Mouse (Mus musculus) limb, embryonic 12.5 days (tissue): ENCODE data around the gene Skida1. TPM values are rescaled to one million over a fixed set of nuclear protein-coding genes. Genes with fewer than 3 reads are reported as not detected.

Source experiments
- ATAC-seq: fragments of 200-750 bp; cut with Nextera tagmentation; 2 replicates; pipeline ENCODE4 v1.8.0; 2017; ENCODE audit warnings: low read depth, moderate TSS enrichment; ENCODE audit not compliant: insufficient number of reproducible peaks, insufficient read depth, low FRiP score, low TSS enrichment
- H3K27ac ChIP-seq: fragments of 300-500 bp; sonication (generic); 2 replicates; pipeline ENCODE4 v1.5.1; 2016; ENCODE audit warnings: mild to moderate bottlenecking, moderate library complexity
- H3K27me3 ChIP-seq: fragments of 300-500 bp; sonication (generic); 2 replicates; pipeline ENCODE4 v1.6.1; 2016; ENCODE audit warnings: mild to moderate bottlenecking, moderate library complexity
- H3K36me3 ChIP-seq: fragments of 300-500 bp; sonication (generic); 2 replicates; pipeline ENCODE4 v1.6.1; 2016; ENCODE audit warnings: mild to moderate bottlenecking, moderate library complexity
- H3K4me1 ChIP-seq: fragments of 300-500 bp; sonication (generic); replicated peaks from 2 replicates; pipeline ENCODE4 v1.6.1; 2016
- H3K4me2 ChIP-seq: fragments of 300-500 bp; sonication (generic); 2 replicates; pipeline ENCODE4 v1.6.1; 2016; ENCODE audit warnings: mild to moderate bottlenecking, moderate library complexity
- H3K4me3 ChIP-seq: fragments of 300-500 bp; sonication (generic); replicated peaks from 2 replicates; pipeline ENCODE4 v1.5.1; 2016; ENCODE audit warnings: mild to moderate bottlenecking
- H3K9ac ChIP-seq: fragments of 300-500 bp; sonication (generic); replicated peaks from 2 replicates; pipeline ENCODE4 v1.6.1; 2016; ENCODE audit warnings: mild to moderate bottlenecking, moderate library complexity
- H3K9me3 ChIP-seq: fragments of 300-500 bp; sonication (generic); 2 replicates; pipeline ENCODE4 v1.6.1; 2016; ENCODE audit warnings: mild to moderate bottlenecking, moderate library complexity
- WGBS: fragments of 180-500 bp; shearing (Covaris S2); methylation state at CpG from one replicate; pipeline ENCODE4 v1.1.7; 2016; 5-methylcytosine and 5-hydroxymethylcytosine counted together
- polyA plus RNA-seq: library from polyadenylated mRNA; unstranded; fragments of >200 nt; fragmentation: Nextera tagmentation; extraction: Ambion mirVana; gene quantifications from 2 replicates; pipeline ENCODE4 v1.2.1, GENCODE M21; 2016

Gene Skida1
- polyA plus RNA-seq, 1 experiment from 2014 or later = 14.0 TPM

DNA sequence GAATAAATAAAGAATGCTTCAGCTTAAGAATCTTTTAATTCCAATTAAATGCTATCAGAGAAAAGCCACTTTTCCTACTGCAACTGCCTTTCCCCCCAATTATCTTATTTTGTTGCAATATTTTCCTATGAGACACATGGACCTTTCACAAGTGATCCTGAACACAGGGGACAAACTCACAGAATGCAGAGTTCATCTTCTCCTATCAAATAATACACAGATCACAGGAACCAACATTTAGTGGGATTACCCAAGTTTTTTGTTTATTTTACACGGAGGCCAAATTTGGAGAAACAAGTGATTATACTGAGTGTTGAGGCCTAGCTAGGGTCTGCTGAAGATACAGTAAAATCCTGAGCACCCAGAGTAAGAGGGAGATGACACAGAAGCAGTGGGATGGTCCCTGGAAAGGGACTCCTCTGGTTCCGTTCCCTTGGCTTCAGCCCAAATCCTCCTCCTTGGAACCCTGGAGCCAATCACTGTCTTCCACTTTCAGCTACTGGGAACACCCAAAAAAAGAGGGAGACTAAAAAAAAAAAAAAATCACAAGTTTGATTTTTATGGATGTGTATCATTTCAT, 5.2 kb upstream of the Skida1 start:
- 25% methylated on average over 2 of the region's 2 CpGs for WGBS
- peak overlapping the region; percentile 26; the same call in 1 of the 2 replicates for H3K27ac ChIP-seq
- no peaks in the 10 kb centered on the region for H3K9me3 ChIP-seq
- no peak overlapping the region for H3K4me3 ChIP-seq
- H3K9ac ChIP-seq = 0 out of 2 replicates have a peak overlapping the region, but pooled peaks have one; percentile 18
- H3K4me2 ChIP-seq = no peak overlapping the region; the same call in 1 of the 2 replicates
- no peak for ATAC-seq
- no peaks in the 10 kb centered on the region for H3K36me3 ChIP-seq
- H3K4me1 ChIP-seq = peaks cover 50% of the 10 kb centered on the region
- no peaks in the 10 kb centered on the region for H3K27me3 ChIP-seq

- no peaks in the 10 kb centered on the region for H3K9me3 ChIP-seq
- H3K27me3 ChIP-seq = no peaks in the 10 kb centered on the region
- WGBS = 52% methylated on average over 1 of the region's 1 CpGs
- no peaks in the 10 kb centered on the region for H3K36me3 ChIP-seq
- H3K4me3 ChIP-seq = no peak overlapping the region
- no peak for ATAC-seq
- H3K9ac ChIP-seq = no peak overlapping the region
- no peak overlapping the region for H3K4me2 ChIP-seq
- H3K4me1 ChIP-seq = peaks cover 47% of the 10 kb centered on the region
- H3K27ac ChIP-seq = no peak overlapping the region
These were observed 4.5 kb upstream of the Skida1 start for GRCm38 (mm10) chr2:18053243-18053950.

GRCm38 (mm10) chr2:18052581-18052980, 3.7 kb upstream of the Skida1 start:
- no peak overlapping the region for H3K4me3 ChIP-seq
- no peak overlapping the region for H3K27ac ChIP-seq
- peaks cover 43% of the 10 kb centered on the region for H3K4me1 ChIP-seq
- no peak for ATAC-seq
- H3K9ac ChIP-seq = no peak overlapping the region
- H3K9me3 ChIP-seq = no peaks in the 10 kb centered on the region
- WGBS = 47% methylated on average over 3 of the region's 3 CpGs
- no peaks in the 10 kb centered on the region for H3K27me3 ChIP-seq
- no peak overlapping the region for H3K4me2 ChIP-seq
- no peaks in the 10 kb centered on the region for H3K36me3 ChIP-seq

DNA sequence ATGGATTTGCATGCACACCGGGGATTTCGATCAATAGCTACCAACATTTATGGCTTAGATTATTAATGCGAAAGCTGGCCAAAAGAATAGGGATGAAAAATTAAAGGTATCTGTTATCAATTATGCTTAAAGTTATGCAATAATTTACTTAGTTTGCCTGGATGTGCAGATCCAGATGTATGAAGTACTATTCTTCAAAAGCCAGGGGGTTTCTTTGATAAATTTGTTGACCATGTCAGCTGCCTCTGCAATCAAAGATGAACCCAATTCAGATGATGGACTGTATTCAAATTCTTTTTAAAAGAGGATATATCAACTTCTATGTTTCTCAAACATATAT, 3.0 kb upstream of the Skida1 start:
- no peaks in the 10 kb centered on the region for H3K9me3 ChIP-seq
- H3K36me3 ChIP-seq = no peaks in the 10 kb centered on the region
- peaks cover 43% of the 10 kb centered on the region for H3K4me1 ChIP-seq
- H3K4me2 ChIP-seq = peak overlapping the region; percentile 89
- peak overlapping the region; percentile 52; the same call in 1 of the 2 replicates for H3K9ac ChIP-seq
- H3K4me3 ChIP-seq = no peak overlapping the region
- no peak overlapping the region for H3K27ac ChIP-seq
- no peaks in the 10 kb centered on the region for H3K27me3 ChIP-seq
- ATAC-seq = no peak
- WGBS = 28% methylated on average over 3 of the region's 3 CpGs

GRCm38 (mm10) chr2:18051026-18051830, 2.4 kb upstream of the Skida1 start:
- Histone ChIP-seq H3K9ac (peak overlapping the region; percentile 55; the same call in 1 of the 2 replicates), H3K4me3 (peak overlapping the region; percentile 28), H3K27me3 (no peaks in the 10 kb centered on the region), H3K4me1 (peaks cover 43% of the 10 kb centered on the region), H3K4me2 (peak overlapping the region; percentile 89), H3K27ac (peak overlapping the region; percentile 100), H3K36me3 (no peaks in the 10 kb centered on the region), H3K9me3 (no peaks in the 10 kb centered on the region)
- WGBS = 12% methylated on average over 11 of the region's 11 CpGs
- ATAC-seq = no peak

DNA sequence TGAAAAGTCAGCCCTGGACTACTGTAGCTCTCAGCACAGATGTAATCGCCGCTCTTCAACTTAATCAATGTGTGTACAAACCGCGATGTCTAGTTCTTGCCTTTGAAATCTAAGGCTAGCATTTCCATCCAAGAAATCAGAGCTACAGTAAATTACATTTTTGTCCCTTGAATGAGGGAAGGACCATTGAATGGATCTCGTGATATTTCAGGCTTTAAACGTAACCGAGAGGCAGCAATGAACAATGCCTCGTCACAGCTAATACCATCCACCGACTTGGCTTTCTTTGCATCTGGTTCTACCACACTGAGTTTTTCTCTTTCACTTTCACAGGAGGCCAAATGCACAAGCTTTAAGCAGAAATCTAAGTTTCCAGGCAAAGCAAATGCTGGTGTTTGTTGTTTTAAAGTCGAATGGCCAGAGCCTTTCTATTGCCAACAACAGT, 1.7 kb upstream of the Skida1 start:
- Histone ChIP-seq H3K9me3 (no peaks in the 10 kb centered on the region), H3K4me2 (peak overlapping the region; percentile 89), H3K4me1 (peaks cover 43% of the 10 kb centered on the region), H3K36me3 (no peaks in the 10 kb centered on the region), H3K4me3 (peak overlapping the region; percentile 28), H3K27ac (peak overlapping the region; percentile 100), H3K27me3 (no peaks in the 10 kb centered on the region), H3K9ac (peak overlapping the region; percentile 55)
- no peak for ATAC-seq
- 8% methylated on average over 10 of the region's 10 CpGs for WGBS

- Histone ChIP-seq H3K4me1 (peaks cover 43% of the 10 kb centered on the region), H3K4me2 (peak overlapping the region; percentile 89), H3K4me3 (peak overlapping the region; percentile 99), H3K9ac (peak overlapping the region; percentile 100), H3K27me3 (no peaks in the 10 kb centered on the region), H3K36me3 (no peaks in the 10 kb centered on the region), H3K27ac (peak overlapping the region; percentile 100), H3K9me3 (no peaks in the 10 kb centered on the region)
- 6% methylated on average over 2 of the region's 2 CpGs for WGBS
- no peak for ATAC-seq
These were observed 1.2 kb upstream of the Skida1 start for GRCm38 (mm10) chr2:18050018-18050417.

DNA sequence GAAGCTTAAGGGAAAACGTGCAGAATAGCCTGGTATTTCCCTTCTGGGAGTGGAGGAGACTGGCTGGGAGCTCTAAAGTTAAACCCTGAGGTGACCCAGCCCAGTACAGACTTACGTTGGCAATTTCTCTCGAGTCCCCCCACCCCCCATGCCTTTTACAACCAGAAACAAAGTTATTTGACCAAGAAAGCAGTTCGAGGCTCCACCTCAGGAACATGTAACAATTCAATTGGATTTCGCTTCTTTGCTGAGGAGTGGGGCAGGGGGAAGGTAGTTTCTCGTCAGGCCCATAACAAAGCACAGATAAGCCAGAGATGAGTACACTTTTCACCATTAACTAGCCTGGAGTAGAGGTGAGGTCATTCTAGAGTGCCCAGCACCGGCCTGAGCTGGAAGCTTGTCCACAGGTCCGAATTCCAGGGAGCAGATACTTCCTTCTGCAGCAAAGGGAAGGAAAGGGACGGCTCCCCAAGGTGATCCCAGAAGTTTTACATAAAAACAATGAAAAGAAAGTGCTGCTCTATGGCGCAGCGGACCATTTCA, 499 bp upstream of the Skida1 start:
- 6% methylated on average over 11 of the region's 11 CpGs for WGBS
- ATAC-seq = peak; percentile 35; the same call in 1 of the 2 replicates

DNA sequence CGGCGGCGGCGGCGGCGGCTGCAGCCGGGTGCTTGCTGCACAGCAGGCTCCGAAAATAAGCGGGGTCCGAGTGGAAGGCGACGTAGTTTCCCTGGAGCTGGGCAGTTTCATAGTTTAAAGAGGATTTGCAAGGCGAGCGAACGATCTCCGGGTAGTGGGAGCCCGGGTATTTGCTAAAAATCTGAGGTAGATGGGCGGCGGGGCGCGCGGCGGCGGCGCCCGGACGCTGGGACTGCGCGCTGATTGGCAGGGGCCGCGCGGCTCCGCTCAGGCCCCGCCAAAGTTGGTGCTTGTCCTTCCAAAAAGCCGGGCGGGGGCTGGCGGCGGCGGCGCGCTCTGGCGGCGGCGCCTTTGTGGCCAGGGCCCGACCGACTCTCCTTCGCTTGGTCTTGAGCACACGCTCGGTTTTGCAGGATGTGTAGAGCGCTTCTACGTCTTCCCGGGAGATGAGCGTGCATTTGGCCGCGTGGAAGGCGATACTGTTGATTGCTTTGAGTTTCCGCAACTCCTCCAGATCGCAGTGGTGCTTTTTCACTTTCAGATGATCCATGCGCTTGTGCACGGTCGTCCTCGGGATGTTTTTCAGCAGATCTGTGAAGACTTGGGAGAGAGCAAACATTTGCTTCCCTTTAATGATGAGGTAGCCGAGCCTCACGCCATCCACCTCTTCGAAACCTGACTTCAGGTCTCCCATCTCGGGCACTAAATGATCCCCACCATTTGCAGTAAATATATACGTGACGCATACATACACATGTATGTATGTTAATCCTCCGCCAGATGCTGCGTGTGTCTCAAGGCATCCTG, 1.0 kb downstream of the Skida1 start:
- Histone ChIP-seq H3K27ac (peak overlapping the region; percentile 100), H3K4me1 (peaks cover 37% of the 10 kb centered on the region), H3K9ac (peak overlapping the region; percentile 100), H3K36me3 (no peaks in the 10 kb centered on the region), H3K4me2 (peak overlapping the region; percentile 89), H3K4me3 (peak overlapping the region; percentile 99), H3K9me3 (no peaks in the 10 kb centered on the region), H3K27me3 (no peaks in the 10 kb centered on the region)
- peak; percentile 40; the same call in 1 of the 2 replicates for ATAC-seq
- WGBS = 1% methylated on average over 70 of the region's 70 CpGs

More for the DNA sequence above, 499 bp upstream of the Skida1 start:
- no peaks in the 10 kb centered on the region for H3K9me3 ChIP-seq
- peak overlapping the region; percentile 100 for H3K27ac ChIP-seq
- H3K27me3 ChIP-seq = no peaks in the 10 kb centered on the region
- H3K36me3 ChIP-seq = no peaks in the 10 kb centered on the region
- peak overlapping the region; percentile 89 for H3K4me2 ChIP-seq
- peak overlapping the region; percentile 100 for H3K9ac ChIP-seq
- peak overlapping the region; percentile 99 for H3K4me3 ChIP-seq
- H3K4me1 ChIP-seq = peaks cover 42% of the 10 kb centered on the region

GRCm38 (mm10) chr2:18046758-18047645, 1.8 kb downstream of the Skida1 start:
- WGBS = under 1% methylated on average over 61 of the region's 64 CpGs
- Histone ChIP-seq H3K9ac (peak overlapping the region; percentile 100), H3K27me3 (no peaks in the 10 kb centered on the region), H3K27ac (peak overlapping the region; percentile 100), H3K4me2 (peak overlapping the region; percentile 89), H3K36me3 (no peaks in the 10 kb centered on the region), H3K9me3 (no peaks in the 10 kb centered on the region), H3K4me3 (peak overlapping the region; percentile 99), H3K4me1 (peaks cover 43% of the 10 kb centered on the region)
- ATAC-seq = no peak
